Mouse (Mus musculus): ENCODE measurements at regions not wholly inside any gene's neighbourhood (a gene's known extent, or its start where the extent isn't known, plus 50 kb on each side); places are given as distances from the start of the nearest gene placed in this dataset.

GRCm38 (mm10) chr10:116693816-116694215 lies 112.5 kb upstream of the Cnot2 start:
- Histone ChIP-seq H3K27ac (ENCODE audit: insufficient read depth, low read length) (no peak overlapping the region), H3K4me1 (ENCODE audit: control insufficient read depth, insufficient read depth, low read length) (no peaks in the 10 kb centered on the region), H3K4me3 (ENCODE audit: insufficient read depth, low read length) (no peak overlapping the region)
- TF ChIP-seq POLR2A (IDR thresholded peaks at IDR 0.05; ENCODE audit: low read depth, low read length) (no peak), CTCF (IDR thresholded peaks at IDR 0.05; ENCODE audit: borderline replicate concordance, insufficient read depth, low read length) (no peak)

GRCm38 (mm10) chr10:116686741-116687140 lies 105.4 kb upstream of the Cnot2 start:
- no peak overlapping the region for H3K27ac ChIP-seq (ENCODE audit: insufficient read depth, low read length)
- 0 out of 2 replicates have a peak, but pooled peaks cover 2% of the 10 kb centered on the region for H3K4me1 ChIP-seq (ENCODE audit: control insufficient read depth, insufficient read depth, low read length)
- TF ChIP-seq POLR2A (IDR thresholded peaks at IDR 0.05; ENCODE audit: low read depth, low read length) = no peak
- H3K4me3 ChIP-seq (ENCODE audit: insufficient read depth, low read length) = no peak overlapping the region

- Histone ChIP-seq H3K27ac (ENCODE audit: insufficient read depth, low read length) (peak overlapping the region; percentile 11; the same call in 1 of the 2 replicates), H3K4me1 (ENCODE audit: control insufficient read depth, insufficient read depth, low read length) (0 out of 2 replicates have a peak, but pooled peaks cover 2% of the 10 kb centered on the region), H3K4me3 (ENCODE audit: insufficient read depth, low read length) (no peak overlapping the region)
- TF ChIP-seq POLR2A (IDR thresholded peaks at IDR 0.05; ENCODE audit: low read depth, low read length) (no peak), CTCF (IDR thresholded peaks at IDR 0.05; ENCODE audit: borderline replicate concordance, insufficient read depth, low read length) (no peak)
Measured at GRCm38 (mm10) chr10:116683374-116683773, 102.1 kb upstream of the Cnot2 start.

- TF ChIP-seq POLR2A (IDR thresholded peaks at IDR 0.05; ENCODE audit: low read depth, low read length) = no peak
- TF ChIP-seq CTCF (IDR thresholded peaks at IDR 0.05; ENCODE audit: borderline replicate concordance, insufficient read depth, low read length) = no peak
- Histone ChIP-seq H3K27ac (ENCODE audit: insufficient read depth, low read length) (no peak overlapping the region), H3K4me3 (ENCODE audit: insufficient read depth, low read length) (no peak overlapping the region), H3K4me1 (ENCODE audit: control insufficient read depth, insufficient read depth, low read length) (0 out of 2 replicates have a peak, but pooled peaks cover 2% of the 10 kb centered on the region)
Measured at GRCm38 (mm10) chr10:116678950-116679735, 97.8 kb upstream of the Cnot2 start.

- Histone ChIP-seq H3K27ac (ENCODE audit: insufficient read depth, low read length) (no peak overlapping the region), H3K4me1 (ENCODE audit: control insufficient read depth, insufficient read depth, low read length) (no peaks in the 10 kb centered on the region), H3K4me3 (ENCODE audit: insufficient read depth, low read length) (no peak overlapping the region)
- TF ChIP-seq POLR2A (IDR thresholded peaks at IDR 0.05; ENCODE audit: low read depth, low read length) = no peak
- no peak for TF ChIP-seq CTCF (IDR thresholded peaks at IDR 0.05; ENCODE audit: borderline replicate concordance, insufficient read depth, low read length)
Measured at GRCm38 (mm10) chr10:116677949-116678348, 96.6 kb upstream of the Cnot2 start.

GRCm38 (mm10) chr10:116675171-116675570 lies 93.9 kb upstream of the Cnot2 start:
- H3K4me3 ChIP-seq (ENCODE audit: insufficient read depth, low read length) = no peak overlapping the region
- no peak overlapping the region for H3K27ac ChIP-seq (ENCODE audit: insufficient read depth, low read length)
- TF ChIP-seq CTCF (IDR thresholded peaks at IDR 0.05; ENCODE audit: borderline replicate concordance, insufficient read depth, low read length) (no peak), POLR2A (IDR thresholded peaks at IDR 0.05; ENCODE audit: low read depth, low read length) (no peak)
- H3K4me1 ChIP-seq (ENCODE audit: control insufficient read depth, insufficient read depth, low read length) = no peaks in the 10 kb centered on the region

- Histone ChIP-seq H3K4me3 (ENCODE audit: insufficient read depth, low read length) (no peak overlapping the region), H3K4me1 (ENCODE audit: control insufficient read depth, insufficient read depth, low read length) (no peaks in the 10 kb centered on the region), H3K27ac (ENCODE audit: insufficient read depth, low read length) (no peak overlapping the region)
- TF ChIP-seq CTCF (IDR thresholded peaks at IDR 0.05; ENCODE audit: borderline replicate concordance, insufficient read depth, low read length) = no peak
Measured at GRCm38 (mm10) chr10:116674348-116674747, 93.0 kb upstream of the Cnot2 start.

GRCm38 (mm10) chr10:116658162-116658962 lies 77.1 kb upstream of the Cnot2 start:
- no peak overlapping the region for H3K4me3 ChIP-seq (ENCODE audit: insufficient read depth, low read length)
- no peaks in the 10 kb centered on the region for H3K4me1 ChIP-seq (ENCODE audit: control insufficient read depth, insufficient read depth, low read length)
- TF ChIP-seq CTCF (IDR thresholded peaks at IDR 0.05; ENCODE audit: borderline replicate concordance, insufficient read depth, low read length) (no peak), POLR2A (IDR thresholded peaks at IDR 0.05; ENCODE audit: low read depth, low read length) (no peak)
- no peak overlapping the region for H3K27ac ChIP-seq (ENCODE audit: insufficient read depth, low read length)

- TF ChIP-seq POLR2A (IDR thresholded peaks at IDR 0.05; ENCODE audit: low read depth, low read length) (no peak), CTCF (IDR thresholded peaks at IDR 0.05; ENCODE audit: borderline replicate concordance, insufficient read depth, low read length) (no peak)
- H3K4me3 ChIP-seq (ENCODE audit: insufficient read depth, low read length) = no peak overlapping the region
- no peaks in the 10 kb centered on the region for H3K4me1 ChIP-seq (ENCODE audit: control insufficient read depth, insufficient read depth, low read length)
- no peak overlapping the region for H3K27ac ChIP-seq (ENCODE audit: insufficient read depth, low read length)
Measured at GRCm38 (mm10) chr10:116655891-116656290, 74.6 kb upstream of the Cnot2 start.

Measured in embryonic fibroblast, embryonic 13.5 days (primary cell).